Mouse (Mus musculus): ENCODE measurements at regions not wholly inside any gene's neighbourhood (a gene's known extent, or its start where the extent isn't known, plus 50 kb on each side); places are given as distances from the start of the nearest gene placed in this dataset.

DNA sequence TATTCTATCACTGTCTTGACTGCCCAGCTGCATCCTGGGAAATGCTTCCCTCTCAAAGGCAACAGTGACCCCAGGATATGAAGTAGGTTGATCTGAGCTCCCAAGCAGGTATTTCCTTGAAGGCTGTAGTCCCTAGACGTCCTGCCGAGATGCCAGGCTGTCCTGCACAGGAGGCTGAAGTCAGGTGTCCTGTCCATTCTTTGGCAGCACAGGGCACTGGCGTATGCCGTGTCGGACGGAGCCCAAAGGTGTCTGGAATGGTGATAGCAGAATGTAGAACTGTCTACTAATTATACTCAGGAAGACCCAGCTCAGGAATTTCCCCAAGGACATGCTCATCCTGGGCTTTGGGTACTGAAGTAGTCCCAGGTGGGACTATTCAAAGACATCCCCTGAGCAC is 297.3 kb downstream of the Slc4a3 start:
- no peak for DNase-seq
- no peaks in the 10 kb centered on the region for H3K4me1 ChIP-seq (ENCODE audit: control insufficient read depth, insufficient read depth, low read length)
- no peak for TF ChIP-seq POLR2A (IDR thresholded peaks at IDR 0.05; ENCODE audit: borderline replicate concordance, extremely low read depth, low read depth, low read length)
- TF ChIP-seq CTCF (IDR thresholded peaks at IDR 0.05; ENCODE audit: insufficient read depth, low read length) = no peak
- 88% methylated on average over 6 of the region's 6 CpGs for WGBS
- no peak overlapping the region for H3K4me3 ChIP-seq (replicated peaks; ENCODE audit: extremely low read depth, low read depth, low read length)

GRCm38 (mm10) chr1:75844123-75844522 is 298.1 kb downstream of the Slc4a3 start:
- no peak for DNase-seq
- TF ChIP-seq CTCF (IDR thresholded peaks at IDR 0.05; ENCODE audit: insufficient read depth, low read length) (no peak), POLR2A (IDR thresholded peaks at IDR 0.05; ENCODE audit: borderline replicate concordance, extremely low read depth, low read depth, low read length) (no peak)
- WGBS = 65% methylated on average over 10 of the region's 10 CpGs
- no peak overlapping the region for H3K4me3 ChIP-seq (replicated peaks; ENCODE audit: extremely low read depth, low read depth, low read length)
- H3K4me1 ChIP-seq (ENCODE audit: control insufficient read depth, insufficient read depth, low read length) = no peaks in the 10 kb centered on the region

- H3K4me1 ChIP-seq (ENCODE audit: control insufficient read depth, insufficient read depth, low read length) = no peaks in the 10 kb centered on the region
- WGBS = 82% methylated on average over 4 of the region's 4 CpGs
- H3K4me3 ChIP-seq (replicated peaks; ENCODE audit: extremely low read depth, low read depth, low read length) = no peak overlapping the region
- no peak for DNase-seq
- no peak for TF ChIP-seq CTCF (IDR thresholded peaks at IDR 0.05; ENCODE audit: insufficient read depth, low read length)
- TF ChIP-seq POLR2A (IDR thresholded peaks at IDR 0.05; ENCODE audit: borderline replicate concordance, extremely low read depth, low read depth, low read length) = no peak
Measured at GRCm38 (mm10) chr1:75844529-75844928, 298.5 kb downstream of the Slc4a3 start.

GRCm38 (mm10) chr1:75844981-75845380 is 298.9 kb downstream of the Slc4a3 start:
- DNase-seq = no peak
- H3K4me1 ChIP-seq (ENCODE audit: control insufficient read depth, insufficient read depth, low read length) = no peaks in the 10 kb centered on the region
- 44% methylated on average over 7 of the region's 7 CpGs for WGBS
- H3K4me3 ChIP-seq (replicated peaks; ENCODE audit: extremely low read depth, low read depth, low read length) = no peak overlapping the region
- no peak for TF ChIP-seq CTCF (IDR thresholded peaks at IDR 0.05; ENCODE audit: insufficient read depth, low read length)
- no peak for TF ChIP-seq POLR2A (IDR thresholded peaks at IDR 0.05; ENCODE audit: borderline replicate concordance, extremely low read depth, low read depth, low read length)

GRCm38 (mm10) chr1:75845771-75846535 is 299.9 kb downstream of the Slc4a3 start:
- Histone ChIP-seq H3K4me3 (replicated peaks; ENCODE audit: extremely low read depth, low read depth, low read length) (no peak overlapping the region), H3K4me1 (ENCODE audit: control insufficient read depth, insufficient read depth, low read length) (no peaks in the 10 kb centered on the region)
- no peak for DNase-seq
- TF ChIP-seq CTCF (IDR thresholded peaks at IDR 0.05; ENCODE audit: insufficient read depth, low read length) (no peak), POLR2A (IDR thresholded peaks at IDR 0.05; ENCODE audit: borderline replicate concordance, extremely low read depth, low read depth, low read length) (no peak)
- WGBS = 82% methylated on average over 4 of the region's 4 CpGs

- Histone ChIP-seq H3K4me1 (ENCODE audit: control insufficient read depth, insufficient read depth, low read length) (no peaks in the 10 kb centered on the region), H3K4me3 (replicated peaks; ENCODE audit: extremely low read depth, low read depth, low read length) (no peak overlapping the region)
- no peak for TF ChIP-seq CTCF (IDR thresholded peaks at IDR 0.05; ENCODE audit: insufficient read depth, low read length)
- no peak for DNase-seq
- 67% methylated on average over 3 of the region's 3 CpGs for whole genome bisulfite sequencing
Measured at GRCm38 (mm10) chr1:75847681-75848080, 301.6 kb downstream of the Slc4a3 start.

DNA sequence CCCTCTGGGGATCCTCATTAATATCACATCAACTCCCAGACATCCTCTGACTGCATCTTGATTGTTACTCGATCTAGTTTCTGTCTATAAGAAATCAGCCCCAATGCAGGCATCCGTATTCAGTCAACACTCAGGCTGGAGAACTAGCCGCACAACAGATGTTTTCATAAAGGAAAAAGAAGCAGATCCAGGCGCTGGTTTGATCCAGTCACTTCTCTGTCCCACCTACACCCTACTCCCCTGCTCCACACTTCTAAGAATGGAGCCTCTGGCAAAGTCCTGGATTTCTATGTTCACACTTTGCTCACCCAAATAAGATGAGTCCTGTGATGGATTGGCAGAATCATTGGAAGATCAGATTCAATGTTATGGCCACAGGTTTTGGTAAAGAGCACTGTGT is 302.4 kb downstream of the Slc4a3 start:
- 88% methylated on average over 4 of the region's 4 CpGs for WGBS
- no peak overlapping the region for H3K4me3 ChIP-seq (replicated peaks; ENCODE audit: extremely low read depth, low read depth, low read length)
- TF ChIP-seq POLR2A (IDR thresholded peaks at IDR 0.05; ENCODE audit: borderline replicate concordance, extremely low read depth, low read depth, low read length) (no peak), CTCF (IDR thresholded peaks at IDR 0.05; ENCODE audit: insufficient read depth, low read length) (no peak)
- no peak for DNase-seq
- H3K4me1 ChIP-seq (ENCODE audit: control insufficient read depth, insufficient read depth, low read length) = no peaks in the 10 kb centered on the region

GRCm38 (mm10) chr1:75850131-75850530 is 304.1 kb downstream of the Slc4a3 start:
- DNase-seq = no peak
- no peaks in the 10 kb centered on the region for H3K4me1 ChIP-seq (ENCODE audit: control insufficient read depth, insufficient read depth, low read length)
- WGBS = 87% methylated on average over 4 of the region's 4 CpGs
- no peak overlapping the region for H3K4me3 ChIP-seq (replicated peaks; ENCODE audit: extremely low read depth, low read depth, low read length)
- TF ChIP-seq POLR2A (IDR thresholded peaks at IDR 0.05; ENCODE audit: borderline replicate concordance, extremely low read depth, low read depth, low read length) = no peak
- TF ChIP-seq CTCF (IDR thresholded peaks at IDR 0.05; ENCODE audit: insufficient read depth, low read length) = no peak

- TF ChIP-seq POLR2A (IDR thresholded peaks at IDR 0.05; ENCODE audit: borderline replicate concordance, extremely low read depth, low read depth, low read length) (no peak), CTCF (IDR thresholded peaks at IDR 0.05; ENCODE audit: insufficient read depth, low read length) (no peak)
- H3K4me1 ChIP-seq (ENCODE audit: control insufficient read depth, insufficient read depth, low read length) = no peaks in the 10 kb centered on the region
- 79% methylated on average over 7 of the region's 7 CpGs for WGBS
Measured at GRCm38 (mm10) chr1:75858551-75859255, 312.6 kb downstream of the Slc4a3 start.

DNA sequence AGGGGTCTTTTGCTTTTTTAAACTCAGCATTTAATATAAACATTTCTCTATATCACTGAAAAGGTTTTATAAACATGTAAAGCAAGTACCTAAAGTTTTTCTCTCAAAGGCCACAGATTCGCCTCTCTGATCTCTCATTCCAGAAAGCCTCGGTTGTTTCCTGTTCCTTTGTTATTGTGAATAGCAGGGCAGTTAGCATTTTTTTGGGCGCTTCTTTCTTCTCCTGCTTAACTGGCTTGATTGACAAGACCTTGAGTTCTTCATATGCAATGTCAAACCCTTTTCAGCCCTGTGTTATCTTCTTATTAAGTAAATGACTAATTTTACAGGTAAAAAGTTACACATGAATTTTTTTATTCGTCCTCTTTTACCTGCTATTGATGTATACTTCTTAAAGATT is 316.7 kb downstream of the Slc4a3 start:
- TF ChIP-seq POLR2A (IDR thresholded peaks at IDR 0.05; ENCODE audit: borderline replicate concordance, extremely low read depth, low read depth, low read length) (no peak), CTCF (IDR thresholded peaks at IDR 0.05; ENCODE audit: insufficient read depth, low read length) (no peak)
- 58% methylated on average over 4 of the region's 4 CpGs for WGBS
- no peak for DNase-seq
- no peaks in the 10 kb centered on the region for H3K4me1 ChIP-seq (ENCODE audit: control insufficient read depth, insufficient read depth, low read length)
- H3K4me3 ChIP-seq (replicated peaks; ENCODE audit: extremely low read depth, low read depth, low read length) = no peak overlapping the region

More at GRCm38 (mm10) chr1:75858551-75859255, 312.6 kb downstream of the Slc4a3 start:
- H3K4me3 ChIP-seq (replicated peaks; ENCODE audit: extremely low read depth, low read depth, low read length) = no peak overlapping the region
- no peak for DNase-seq
